Mouse (Mus musculus): ENCODE results near the gene Wdcp. TPM values are rescaled to one million over a fixed set of nuclear protein-coding genes. Genes with fewer than 3 reads are reported as not detected.

Wdcp gene
- polyA plus RNA-seq, 1 experiment from 2014 or later, result 11.1 TPM

DNA sequence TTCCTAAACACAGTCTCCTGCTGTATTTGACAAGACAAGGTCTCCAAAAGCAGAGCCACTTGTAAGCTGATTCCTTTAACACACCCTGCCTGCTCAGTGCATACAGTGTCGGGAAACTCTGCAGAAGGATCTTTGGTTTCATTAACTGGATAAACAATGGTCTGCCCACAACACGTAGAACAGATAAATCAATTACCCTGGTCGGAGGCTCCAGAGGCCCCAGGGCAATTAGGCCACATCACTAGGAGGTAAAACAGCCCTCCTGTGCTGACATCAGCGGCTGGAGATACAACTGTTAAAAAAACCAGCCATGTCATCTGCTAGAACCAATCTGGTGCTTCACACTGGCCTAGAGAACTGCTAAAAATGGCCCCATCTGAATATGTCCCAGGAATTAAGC is 6.1 kb upstream of the Wdcp start:
- Histone ChIP-seq H3K4me2 (replicated peaks) (no peak overlapping the region), H3K9me3 (ENCODE audit: control insufficient read depth, low read length) (no peaks in the 10 kb centered on the region), H3K4me3 (replicated peaks; ENCODE audit: low read length) (no peak overlapping the region), H3K36me3 (replicated peaks; ENCODE audit: control insufficient read depth, insufficient read depth) (peaks cover 10% of the 10 kb centered on the region), H3K27me3 (ENCODE audit: control insufficient read depth, insufficient read depth, low read length) (0 out of 2 replicates have a peak, but pooled peaks cover 13% of the 10 kb centered on the region), H3K27ac (no peak overlapping the region), H3K9ac (no peak overlapping the region), H3K4me1 (replicated peaks; ENCODE audit: control insufficient read depth, insufficient read depth, low read length) (peaks cover 8% of the 10 kb centered on the region)
- no peak for DNase-seq (ENCODE audit: low spot score)
- no peak for ATAC-seq (ENCODE audit: low FRiP score)
- WGBS, result 63% methylated on average over 4 of the region's 4 CpGs

DNA sequence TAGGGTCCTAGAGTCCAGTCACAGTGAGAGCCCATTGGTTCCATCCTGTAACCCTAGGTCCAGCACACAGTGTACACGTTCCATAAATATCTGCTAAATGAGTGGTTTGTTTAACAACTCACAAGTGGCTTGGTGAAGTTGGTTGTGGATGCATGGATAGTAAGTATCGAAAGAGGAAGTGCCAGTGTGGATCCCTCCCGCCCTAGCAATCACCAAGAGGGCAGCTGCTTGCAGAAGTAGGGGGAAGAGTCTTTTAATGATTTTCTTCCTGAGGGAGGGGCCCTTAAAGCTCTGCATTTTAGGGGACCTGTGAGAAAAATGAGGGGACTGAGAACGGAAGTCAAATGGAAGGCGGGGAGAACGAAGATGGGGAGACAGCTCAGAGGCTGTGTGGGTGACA is 3.1 kb upstream of the Wdcp start:
- peak overlapping the region; percentile 80 for H3K4me2 ChIP-seq (replicated peaks)
- 0 out of 2 replicates have a peak, but pooled peaks cover 13% of the 10 kb centered on the region for H3K27me3 ChIP-seq (ENCODE audit: control insufficient read depth, insufficient read depth, low read length)
- no peak for DNase-seq (ENCODE audit: low spot score)
- H3K4me3 ChIP-seq (replicated peaks; ENCODE audit: low read length), result peak overlapping the region; percentile 75; the same call in 1 of the 2 replicates
- no peaks in the 10 kb centered on the region for H3K36me3 ChIP-seq (replicated peaks; ENCODE audit: control insufficient read depth, insufficient read depth)
- 57% methylated on average over 6 of the region's 6 CpGs for WGBS
- no peak overlapping the region for H3K27ac ChIP-seq
- H3K9me3 ChIP-seq (ENCODE audit: control insufficient read depth, low read length), result no peaks in the 10 kb centered on the region
- no peak for ATAC-seq (ENCODE audit: low FRiP score)
- no peak overlapping the region for H3K9ac ChIP-seq
- peaks cover 16% of the 10 kb centered on the region for H3K4me1 ChIP-seq (replicated peaks; ENCODE audit: control insufficient read depth, insufficient read depth, low read length)

DNA sequence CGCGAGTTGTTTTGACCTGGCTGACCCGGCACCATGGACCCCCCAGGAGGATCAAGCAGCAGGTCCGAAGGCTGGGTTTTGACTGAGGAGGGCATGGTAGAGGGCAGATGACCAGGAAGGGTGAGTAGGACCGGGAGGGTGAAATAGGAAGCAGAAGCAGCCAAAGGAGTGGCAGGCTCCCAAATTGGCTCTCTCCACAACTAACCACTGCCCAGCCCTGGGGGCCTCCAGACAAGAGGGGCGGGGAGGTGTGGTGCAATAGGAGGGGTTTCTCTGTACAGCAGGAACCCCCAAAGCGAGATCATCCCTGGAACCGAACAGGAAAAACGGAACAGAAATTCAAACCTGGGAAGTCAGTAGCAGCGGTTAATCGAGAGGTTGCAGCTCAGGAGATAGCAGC is 2.4 kb upstream of the Wdcp start:
- no peak overlapping the region for H3K27ac ChIP-seq
- peak overlapping the region; percentile 80 for H3K4me2 ChIP-seq (replicated peaks)
- peaks cover 16% of the 10 kb centered on the region for H3K4me1 ChIP-seq (replicated peaks; ENCODE audit: control insufficient read depth, insufficient read depth, low read length)
- ATAC-seq (ENCODE audit: low FRiP score) (no peak), DNase-seq (ENCODE audit: low spot score) (no peak)
- no peaks in the 10 kb centered on the region for H3K36me3 ChIP-seq (replicated peaks; ENCODE audit: control insufficient read depth, insufficient read depth)
- H3K9me3 ChIP-seq (ENCODE audit: control insufficient read depth, low read length), result no peaks in the 10 kb centered on the region
- whole genome bisulfite sequencing, result 2% methylated on average over 11 of the region's 11 CpGs
- H3K9ac ChIP-seq, result peak overlapping the region; percentile 73
- peak overlapping the region; percentile 75 for H3K4me3 ChIP-seq (replicated peaks; ENCODE audit: low read length)
- 0 out of 2 replicates have a peak, but pooled peaks cover 13% of the 10 kb centered on the region for H3K27me3 ChIP-seq (ENCODE audit: control insufficient read depth, insufficient read depth, low read length)

DNA sequence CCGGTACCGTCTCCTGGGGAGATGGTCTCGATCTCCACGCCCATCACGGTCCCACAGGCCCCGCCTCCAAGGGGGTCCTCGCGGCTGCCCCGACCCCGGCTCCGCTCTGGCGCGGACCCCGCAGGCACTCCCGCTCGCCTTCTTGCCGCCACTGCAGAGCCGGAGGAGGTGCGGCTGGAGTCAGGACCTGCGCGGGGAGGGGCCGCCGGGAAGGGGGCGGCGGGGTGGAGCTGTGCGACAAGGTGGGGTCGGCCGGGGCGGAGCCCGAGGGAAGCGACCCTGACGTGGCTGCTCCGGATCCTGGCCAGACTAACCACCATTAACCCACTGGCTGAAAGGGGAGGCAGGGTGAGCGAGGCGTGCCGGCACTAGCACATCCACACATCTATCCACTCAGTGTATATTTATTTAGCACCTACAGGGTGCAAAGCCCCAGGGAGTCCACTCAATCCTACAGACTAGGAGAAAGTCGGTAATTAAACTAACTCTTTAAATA is 1.7 kb upstream of the Wdcp start, which contains the start of gene Fkbp1b:
TSS of gene Fkbp1b (minus strand) at position 200 of the 496 bp plus-strand sequence.
- Histone ChIP-seq H3K4me1 (replicated peaks; ENCODE audit: control insufficient read depth, insufficient read depth, low read length) (peaks cover 16% of the 10 kb centered on the region), H3K4me3 (replicated peaks; ENCODE audit: low read length) (peak within 1 kb of the TSS; percentile 75), H3K36me3 (replicated peaks; ENCODE audit: control insufficient read depth, insufficient read depth) (no peaks in the 10 kb centered on the region), H3K9me3 (ENCODE audit: control insufficient read depth, low read length) (no peaks in the 10 kb centered on the region), H3K9ac (peak within 1 kb of the TSS; percentile 73), H3K27me3 (ENCODE audit: control insufficient read depth, insufficient read depth, low read length) (0 out of 2 replicates have a peak, but pooled peaks cover 13% of the 10 kb centered on the region), H3K27ac (0 out of 2 replicates have a peak within 1 kb of the TSS, but pooled peaks have one; percentile 3), H3K4me2 (replicated peaks) (peak within 1 kb of the TSS; percentile 80)
- under 1% methylated on average over 37 of the region's 37 CpGs for WGBS
- peak; percentile 61 for ATAC-seq (ENCODE audit: low FRiP score)
- peak; percentile 56 for DNase-seq (ENCODE audit: low spot score)

DNA sequence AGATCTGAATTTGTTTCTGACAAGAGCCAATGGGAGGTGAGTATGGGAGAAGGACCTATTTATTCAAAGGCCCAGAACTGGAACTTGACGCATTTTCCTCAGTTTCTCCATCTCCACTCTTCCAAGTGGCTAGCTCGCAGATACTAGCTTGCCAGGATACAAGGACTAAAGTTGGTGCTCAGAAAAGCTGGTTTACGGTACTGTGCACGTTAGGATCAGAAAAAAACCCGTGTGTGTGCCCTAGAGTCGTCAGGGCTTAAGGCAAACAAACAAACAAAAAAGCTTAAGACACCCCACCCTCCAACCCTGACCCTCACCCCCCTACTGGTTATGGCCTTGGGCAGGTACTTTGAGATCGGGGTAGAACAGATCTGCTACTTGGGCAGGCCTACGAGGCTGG is 647 bp upstream of the Wdcp start:
- DNase-seq (ENCODE audit: low spot score), result no peak
- WGBS, result 88% methylated on average over 8 of the region's 8 CpGs
- H3K4me3 ChIP-seq (replicated peaks; ENCODE audit: low read length), result no peak overlapping the region
- no peak overlapping the region for H3K4me2 ChIP-seq (replicated peaks)
- 0 out of 2 replicates have a peak, but pooled peaks cover 13% of the 10 kb centered on the region for H3K27me3 ChIP-seq (ENCODE audit: control insufficient read depth, insufficient read depth, low read length)
- H3K9ac ChIP-seq, result no peak overlapping the region
- peaks cover 16% of the 10 kb centered on the region for H3K4me1 ChIP-seq (replicated peaks; ENCODE audit: control insufficient read depth, insufficient read depth, low read length)
- H3K9me3 ChIP-seq (ENCODE audit: control insufficient read depth, low read length), result no peaks in the 10 kb centered on the region
- ATAC-seq (ENCODE audit: low FRiP score), result no peak
- H3K27ac ChIP-seq, result no peak overlapping the region
- H3K36me3 ChIP-seq (replicated peaks; ENCODE audit: control insufficient read depth, insufficient read depth), result no peaks in the 10 kb centered on the region

DNA sequence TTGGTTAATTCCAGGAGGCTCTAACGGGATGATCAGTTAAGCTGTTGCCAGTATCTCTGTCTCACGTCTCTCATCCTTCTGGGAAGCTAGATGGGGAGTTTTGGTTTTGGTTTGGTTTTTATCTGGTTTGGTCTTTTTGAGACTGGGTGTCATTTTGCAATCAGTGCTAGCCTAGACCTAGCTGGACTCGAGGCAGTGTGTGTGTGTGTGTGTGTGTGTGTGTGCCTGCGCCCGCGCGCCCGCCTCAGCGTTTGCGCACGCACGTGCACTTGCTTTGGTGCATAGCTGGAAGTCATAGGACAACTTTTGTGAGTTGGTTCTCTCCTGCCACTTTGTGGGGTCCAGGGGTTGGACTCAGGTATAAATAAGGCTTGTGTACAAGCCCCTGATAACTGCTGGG is 638 bp downstream of the Wdcp start:
- H3K4me2 ChIP-seq (replicated peaks), result peak overlapping the region; percentile 59
- H3K27ac ChIP-seq, result 0 out of 2 replicates have a peak overlapping the region, but pooled peaks have one; percentile 38
- 0 out of 2 replicates have a peak, but pooled peaks cover 13% of the 10 kb centered on the region for H3K27me3 ChIP-seq (ENCODE audit: control insufficient read depth, insufficient read depth, low read length)
- peak overlapping the region; percentile 54 for H3K9ac ChIP-seq
- peak overlapping the region; percentile 52 for H3K4me3 ChIP-seq (replicated peaks; ENCODE audit: low read length)
- ATAC-seq (ENCODE audit: low FRiP score) (no peak), DNase-seq (ENCODE audit: low spot score) (no peak)
- peaks cover 16% of the 10 kb centered on the region for H3K4me1 ChIP-seq (replicated peaks; ENCODE audit: control insufficient read depth, insufficient read depth, low read length)
- H3K36me3 ChIP-seq (replicated peaks; ENCODE audit: control insufficient read depth, insufficient read depth), result no peaks in the 10 kb centered on the region
- WGBS, result under 1% methylated on average over 12 of the region's 12 CpGs
- no peaks in the 10 kb centered on the region for H3K9me3 ChIP-seq (ENCODE audit: control insufficient read depth, low read length)

DNA sequence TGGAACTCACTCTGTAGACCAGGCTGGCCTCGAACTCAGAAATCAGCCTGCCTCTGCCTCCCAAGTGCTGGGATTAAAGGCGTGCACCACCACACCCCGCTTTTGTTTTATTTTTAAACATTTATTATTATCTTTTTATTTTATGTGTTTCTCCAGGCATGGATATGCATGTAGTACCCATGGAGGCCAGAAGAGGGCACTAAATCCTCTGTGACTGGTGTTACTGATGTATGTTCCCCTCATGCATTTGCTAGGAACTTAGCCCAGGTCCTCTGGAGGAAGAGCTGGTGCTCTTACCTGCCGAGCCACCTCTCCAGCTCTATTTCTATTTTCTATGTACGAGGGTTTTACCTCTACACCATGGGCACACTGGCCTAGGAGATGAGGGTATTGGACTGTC is 13.1 kb downstream of the Wdcp start:
- Histone ChIP-seq H3K9me3 (ENCODE audit: control insufficient read depth, low read length) (no peaks in the 10 kb centered on the region), H3K4me3 (replicated peaks; ENCODE audit: low read length) (no peak overlapping the region), H3K36me3 (replicated peaks; ENCODE audit: control insufficient read depth, insufficient read depth) (peaks cover 11% of the 10 kb centered on the region), H3K27ac (no peak overlapping the region), H3K4me2 (replicated peaks) (no peak overlapping the region), H3K27me3 (ENCODE audit: control insufficient read depth, insufficient read depth, low read length) (no peaks in the 10 kb centered on the region), H3K4me1 (replicated peaks; ENCODE audit: control insufficient read depth, insufficient read depth, low read length) (no peaks in the 10 kb centered on the region), H3K9ac (no peak overlapping the region)
- WGBS, result 96% methylated on average over 5 of the region's 5 CpGs
- no peak for DNase-seq (ENCODE audit: low spot score)
- no peak for ATAC-seq (ENCODE audit: low FRiP score)

DNA sequence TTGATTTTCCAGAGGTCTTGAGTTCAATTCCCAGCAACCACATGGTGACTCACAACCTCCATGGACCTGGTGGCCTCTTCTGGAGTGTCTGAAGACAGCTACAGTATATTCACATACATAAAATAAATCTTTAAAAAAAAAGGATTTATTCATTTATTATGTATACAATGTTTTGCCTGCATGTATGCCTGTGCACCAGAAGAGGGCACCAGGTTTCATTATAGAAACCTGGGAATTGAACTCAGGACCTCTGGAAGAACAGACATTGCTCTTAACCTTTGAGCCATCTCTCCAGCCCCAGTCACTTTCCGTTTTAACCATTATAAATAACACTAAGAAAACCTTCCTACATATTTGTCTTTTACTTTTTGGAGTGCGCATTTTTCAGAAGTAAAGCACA is 13.7 kb downstream of the Wdcp start:
- Histone ChIP-seq H3K9me3 (ENCODE audit: control insufficient read depth, low read length) (no peaks in the 10 kb centered on the region), H3K36me3 (replicated peaks; ENCODE audit: control insufficient read depth, insufficient read depth) (peaks cover 11% of the 10 kb centered on the region), H3K27me3 (ENCODE audit: control insufficient read depth, insufficient read depth, low read length) (no peaks in the 10 kb centered on the region), H3K4me3 (replicated peaks; ENCODE audit: low read length) (no peak overlapping the region), H3K4me2 (replicated peaks) (no peak overlapping the region), H3K4me1 (replicated peaks; ENCODE audit: control insufficient read depth, insufficient read depth, low read length) (no peaks in the 10 kb centered on the region), H3K27ac (no peak overlapping the region), H3K9ac (no peak overlapping the region)
- WGBS, result 99% methylated on average over 2 of the region's 2 CpGs
- DNase-seq (ENCODE audit: low spot score), result no peak
- ATAC-seq (ENCODE audit: low FRiP score), result no peak

DNA sequence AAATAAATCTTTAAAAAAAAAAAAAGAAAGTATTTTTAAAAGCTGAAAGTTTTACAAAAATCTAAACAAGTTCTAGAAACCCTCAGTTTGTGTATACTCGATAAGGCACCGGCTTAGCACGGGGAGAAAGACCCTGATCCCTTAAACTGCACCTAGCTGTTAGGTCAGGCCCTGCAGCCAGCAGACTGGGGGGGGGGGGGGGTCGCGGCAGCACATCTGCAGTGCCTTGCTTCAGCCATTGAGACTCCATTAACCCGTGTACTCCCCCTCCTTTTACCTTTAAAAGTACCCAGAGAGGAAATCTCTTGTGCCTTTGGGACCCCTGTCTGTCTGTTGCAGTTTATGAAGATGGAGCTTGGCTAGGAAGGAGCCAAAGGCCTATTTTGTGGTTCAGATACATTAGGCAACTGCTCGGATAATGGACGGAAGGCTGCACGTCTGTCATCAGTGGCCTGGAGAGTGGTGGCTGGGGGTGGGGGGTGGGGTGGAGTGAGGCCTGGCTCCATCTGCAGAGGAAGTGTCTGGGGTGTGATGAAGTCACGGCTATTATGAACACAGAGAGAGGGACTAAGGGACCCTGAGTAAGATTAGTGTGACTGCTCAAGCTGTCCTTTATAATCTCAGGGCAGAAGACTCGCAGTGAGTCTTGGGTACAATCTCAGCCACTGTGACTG is 16.3 kb downstream of the Wdcp start:
- H3K4me3 ChIP-seq (replicated peaks; ENCODE audit: low read length), result no peak overlapping the region
- no peaks in the 10 kb centered on the region for H3K9me3 ChIP-seq (ENCODE audit: control insufficient read depth, low read length)
- no peaks in the 10 kb centered on the region for H3K27me3 ChIP-seq (ENCODE audit: control insufficient read depth, insufficient read depth, low read length)
- 0 out of 2 replicates have a peak, but pooled peaks cover 4% of the 10 kb centered on the region for H3K4me1 ChIP-seq (replicated peaks; ENCODE audit: control insufficient read depth, insufficient read depth, low read length)
- no peak overlapping the region for H3K27ac ChIP-seq
- DNase-seq (ENCODE audit: low spot score), result no peak
- peaks cover 11% of the 10 kb centered on the region for H3K36me3 ChIP-seq (replicated peaks; ENCODE audit: control insufficient read depth, insufficient read depth)
- peak; percentile 49; the same call in 1 of the 2 replicates for ATAC-seq (ENCODE audit: low FRiP score)
- 37% methylated on average over 11 of the region's 11 CpGs for WGBS
- no peak overlapping the region for H3K9ac ChIP-seq
- H3K4me2 ChIP-seq (replicated peaks), result no peak overlapping the region
